Mouse (Mus musculus) kidney, adult 2 months (tissue): ENCODE data around the gene Gm20503.

Experiments used
- CTCF ChIP-seq: fragments of 200-500 bp; conservative IDR thresholded peaks from 2 replicates; pipeline ENCODE4 v1.5.1; 2011; ENCODE audit warnings: low read depth, mild to moderate bottlenecking, control low read depth, low read length, moderate library complexity, mixed read lengths; ENCODE audit not compliant: insufficient read depth, insufficient read length
- POLR2A ChIP-seq: fragments of 200-500 bp; IDR thresholded peaks from one replicate; pipeline ENCODE4 v1.6.1; 2011; ENCODE audit warnings: low read depth, low read length, control low read depth

DNA sequence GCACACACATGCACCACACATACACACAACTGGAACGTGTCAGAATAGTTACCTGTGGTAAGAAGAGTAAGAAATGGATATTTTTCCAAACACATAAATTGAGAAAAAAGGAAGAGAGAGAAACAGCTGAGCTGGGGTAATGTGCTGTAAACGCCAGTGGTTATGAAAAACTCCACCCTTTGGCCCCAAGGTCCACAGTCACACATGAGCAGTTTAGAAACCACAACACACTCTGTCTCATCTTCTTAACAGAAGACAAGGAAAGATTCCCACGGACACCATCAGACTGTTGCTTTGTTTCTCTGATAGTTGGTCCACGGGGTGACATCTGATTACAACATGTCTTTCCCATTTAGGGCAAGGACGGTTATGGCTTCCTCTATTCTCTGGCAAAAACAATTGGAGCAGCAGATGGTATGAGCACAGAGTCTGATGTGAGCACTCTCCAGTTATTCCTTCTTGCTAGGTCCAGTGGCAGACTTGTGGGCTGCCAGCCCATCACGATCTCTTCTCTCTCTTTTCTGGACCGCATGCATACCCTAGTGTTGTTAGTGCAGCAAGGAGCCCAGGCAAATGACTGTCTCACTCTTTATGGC lies 13.6 kb upstream of the Gm20503 start:
- TF ChIP-seq CTCF, result no peak
- no peak for TF ChIP-seq POLR2A
